Mouse (Mus musculus): ENCODE measurements around the gene Cradd. TPM values are rescaled to one million over a fixed set of nuclear protein-coding genes. Genes with fewer than 3 reads are reported as not detected.

Cradd gene
- polyA plus RNA-seq, 2 experiments = 3.2 to 3.6 TPM

DNA sequence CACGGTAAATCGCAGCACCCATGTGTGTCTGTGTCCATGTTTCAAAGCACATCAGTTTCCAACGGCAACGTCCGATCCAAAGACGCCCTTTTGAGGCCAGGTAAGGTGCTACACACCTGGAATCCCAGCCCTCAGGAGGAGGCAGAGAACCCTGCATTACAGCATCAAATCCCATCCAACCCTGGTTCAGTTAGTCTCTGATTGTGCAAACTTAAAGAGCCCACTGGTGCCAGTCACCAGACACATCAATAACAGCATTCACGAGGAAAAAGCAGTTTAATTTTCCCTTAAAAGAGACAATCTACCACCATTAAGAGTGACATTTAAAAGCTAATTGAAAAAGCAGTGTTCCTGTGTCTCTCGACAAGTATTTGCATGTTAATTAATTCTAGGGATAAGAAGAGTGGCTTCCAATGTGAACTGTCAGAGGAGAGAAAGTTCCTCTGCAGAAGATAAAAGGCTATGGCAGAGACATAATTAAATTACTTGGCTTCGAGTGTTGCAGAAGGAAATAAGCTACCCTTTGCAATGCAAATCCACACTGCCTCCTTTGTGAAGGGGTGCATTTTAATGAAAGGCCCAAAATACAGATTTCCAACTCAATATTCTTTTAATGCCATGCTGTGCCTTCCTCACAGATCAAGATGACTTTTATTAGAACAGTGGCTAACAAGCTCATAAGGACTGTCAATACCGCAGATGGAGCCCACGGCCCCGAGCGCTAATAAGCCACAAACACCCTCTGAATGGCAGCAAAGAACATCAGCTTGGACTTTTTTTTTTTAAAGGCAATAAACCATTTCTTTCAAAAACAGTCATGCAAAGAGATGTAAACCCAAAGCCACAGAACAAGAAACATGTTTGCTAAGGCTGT, 84.5 kb downstream of the Cradd start:
- no peak for ATAC-seq (ENCODE audit: insufficient read depth)
- Histone ChIP-seq H3K4me2 (ENCODE audit: low read depth) (no peak overlapping the region), H3K9ac (replicated peaks) (no peak overlapping the region), H3K27ac (no peak overlapping the region), H3K27me3 (ENCODE audit: control insufficient read depth, insufficient read depth, low read length) (no peaks in the 10 kb centered on the region), H3K9me3 (ENCODE audit: control insufficient read depth, low read length) (no peaks in the 10 kb centered on the region), H3K4me1 (replicated peaks; ENCODE audit: control insufficient read depth in 2 of 2, insufficient read depth in 2 of 2, low read length in 1 of 2) (no peaks in the 10 kb centered on the region), H3K36me3 (replicated peaks; ENCODE audit: control insufficient read depth, insufficient read depth, low read depth) (no peaks in the 10 kb centered on the region), H3K4me3 (ENCODE audit: insufficient read depth in 1 of 2, low read depth in 2 of 2, low read length in 2 of 2) (no peak overlapping the region)
- no peak for DNase-seq (ENCODE audit: low read depth in 3 of 3, low spot score in 3 of 3)
- 71% methylated on average over 13 of the region's 13 CpGs for WGBS (ENCODE audit: insufficient replicate concordance)
- TF ChIP-seq EP300 (IDR thresholded peaks at IDR 0.05; ENCODE audit: low read depth) (no peak), CTCF (IDR thresholded peaks at IDR 0.05; ENCODE audit: low read depth) (no peak)

GRCm38 (mm10) chr10:95238667-95239066, 85.3 kb downstream of the Cradd start:
- H3K4me1 ChIP-seq (replicated peaks; ENCODE audit: control insufficient read depth in 2 of 2, insufficient read depth in 2 of 2, low read length in 1 of 2) = no peaks in the 10 kb centered on the region
- H3K9ac ChIP-seq (replicated peaks) = no peak overlapping the region
- ATAC-seq (ENCODE audit: insufficient read depth) (no peak), DNase-seq (ENCODE audit: low read depth in 3 of 3, low spot score in 3 of 3) (no peak)
- H3K27ac ChIP-seq = no peak overlapping the region
- no peak overlapping the region for H3K4me2 ChIP-seq (ENCODE audit: low read depth)
- TF ChIP-seq EP300 (IDR thresholded peaks at IDR 0.05; ENCODE audit: low read depth) (no peak), CTCF (IDR thresholded peaks at IDR 0.05; ENCODE audit: low read depth) (no peak)
- no peaks in the 10 kb centered on the region for H3K9me3 ChIP-seq (ENCODE audit: control insufficient read depth, low read length)
- WGBS (ENCODE audit: insufficient replicate concordance) = 74% methylated on average over 2 of the region's 2 CpGs
- H3K36me3 ChIP-seq (replicated peaks; ENCODE audit: control insufficient read depth, insufficient read depth, low read depth) = no peaks in the 10 kb centered on the region
- H3K4me3 ChIP-seq (ENCODE audit: insufficient read depth in 1 of 2, low read depth in 2 of 2, low read length in 2 of 2) = no peak overlapping the region
- no peaks in the 10 kb centered on the region for H3K27me3 ChIP-seq (ENCODE audit: control insufficient read depth, insufficient read depth, low read length)

- WGBS (ENCODE audit: insufficient replicate concordance) = 24% methylated on average over 8 of the region's 8 CpGs
- no peaks in the 10 kb centered on the region for H3K36me3 ChIP-seq (replicated peaks; ENCODE audit: control insufficient read depth, insufficient read depth, low read depth)
- TF ChIP-seq CTCF (IDR thresholded peaks at IDR 0.05; ENCODE audit: low read depth) (no peak), EP300 (IDR thresholded peaks at IDR 0.05; ENCODE audit: low read depth) (no peak)
Measured at GRCm38 (mm10) chr10:95236226-95236625, 87.7 kb downstream of the Cradd start.

GRCm38 (mm10) chr10:95234661-95235060, 89.3 kb downstream of the Cradd start:
- Histone ChIP-seq H3K27ac (no peak overlapping the region), H3K4me3 (ENCODE audit: insufficient read depth in 1 of 2, low read depth in 2 of 2, low read length in 2 of 2) (no peak overlapping the region), H3K27me3 (ENCODE audit: control insufficient read depth, insufficient read depth, low read length) (no peaks in the 10 kb centered on the region), H3K4me1 (replicated peaks; ENCODE audit: control insufficient read depth in 2 of 2, insufficient read depth in 2 of 2, low read length in 1 of 2) (no peaks in the 10 kb centered on the region), H3K9ac (replicated peaks) (no peak overlapping the region), H3K36me3 (replicated peaks; ENCODE audit: control insufficient read depth, insufficient read depth, low read depth) (no peaks in the 10 kb centered on the region), H3K4me2 (ENCODE audit: low read depth) (no peak overlapping the region), H3K9me3 (ENCODE audit: control insufficient read depth, low read length) (no peaks in the 10 kb centered on the region)
- DNase-seq (ENCODE audit: low read depth in 3 of 3, low spot score in 3 of 3) = no peak
- WGBS (ENCODE audit: insufficient replicate concordance) = 65% methylated on average over 3 of the region's 3 CpGs
- no peak for ATAC-seq (ENCODE audit: insufficient read depth)
- TF ChIP-seq EP300 (IDR thresholded peaks at IDR 0.05; ENCODE audit: low read depth) (no peak), CTCF (IDR thresholded peaks at IDR 0.05; ENCODE audit: low read depth) (no peak)

More at GRCm38 (mm10) chr10:95236226-95236625, 87.7 kb downstream of the Cradd start:
- Histone ChIP-seq H3K4me2 (ENCODE audit: low read depth) (no peak overlapping the region), H3K27ac (no peak overlapping the region), H3K9ac (replicated peaks) (no peak overlapping the region), H3K9me3 (ENCODE audit: control insufficient read depth, low read length) (no peaks in the 10 kb centered on the region), H3K4me1 (replicated peaks; ENCODE audit: control insufficient read depth in 2 of 2, insufficient read depth in 2 of 2, low read length in 1 of 2) (no peaks in the 10 kb centered on the region), H3K4me3 (ENCODE audit: insufficient read depth in 1 of 2, low read depth in 2 of 2, low read length in 2 of 2) (no peak overlapping the region), H3K27me3 (ENCODE audit: control insufficient read depth, insufficient read depth, low read length) (no peaks in the 10 kb centered on the region)
- ATAC-seq (ENCODE audit: insufficient read depth) = peak; percentile 53; the same call in 1 of the 2 replicates
- peak in 1 of 3 experiments; percentile 9 for DNase-seq (ENCODE audit: low read depth in 3 of 3, low spot score in 3 of 3)

- no peak overlapping the region for H3K9ac ChIP-seq (replicated peaks)
- no peaks in the 10 kb centered on the region for H3K27me3 ChIP-seq (ENCODE audit: control insufficient read depth, insufficient read depth, low read length)
- TF ChIP-seq EP300 (IDR thresholded peaks at IDR 0.05; ENCODE audit: low read depth) (no peak), CTCF (IDR thresholded peaks at IDR 0.05; ENCODE audit: low read depth) (no peak)
- H3K27ac ChIP-seq = no peak overlapping the region
- no peak for DNase-seq (ENCODE audit: low read depth in 3 of 3, low spot score in 3 of 3)
- no peaks in the 10 kb centered on the region for H3K4me1 ChIP-seq (replicated peaks; ENCODE audit: control insufficient read depth in 2 of 2, insufficient read depth in 2 of 2, low read length in 1 of 2)
- no peak overlapping the region for H3K4me3 ChIP-seq (ENCODE audit: insufficient read depth in 1 of 2, low read depth in 2 of 2, low read length in 2 of 2)
- H3K36me3 ChIP-seq (replicated peaks; ENCODE audit: control insufficient read depth, insufficient read depth, low read depth) = no peaks in the 10 kb centered on the region
- 76% methylated on average over 10 of the region's 10 CpGs for WGBS (ENCODE audit: insufficient replicate concordance)
- H3K9me3 ChIP-seq (ENCODE audit: control insufficient read depth, low read length) = no peaks in the 10 kb centered on the region
- no peak for ATAC-seq (ENCODE audit: insufficient read depth)
- H3K4me2 ChIP-seq (ENCODE audit: low read depth) = no peak overlapping the region
Measured at GRCm38 (mm10) chr10:95233044-95233443, 90.9 kb downstream of the Cradd start.
